ENCODE assay signal across 25 mouse cellular contexts in the genomic region with DNA sequence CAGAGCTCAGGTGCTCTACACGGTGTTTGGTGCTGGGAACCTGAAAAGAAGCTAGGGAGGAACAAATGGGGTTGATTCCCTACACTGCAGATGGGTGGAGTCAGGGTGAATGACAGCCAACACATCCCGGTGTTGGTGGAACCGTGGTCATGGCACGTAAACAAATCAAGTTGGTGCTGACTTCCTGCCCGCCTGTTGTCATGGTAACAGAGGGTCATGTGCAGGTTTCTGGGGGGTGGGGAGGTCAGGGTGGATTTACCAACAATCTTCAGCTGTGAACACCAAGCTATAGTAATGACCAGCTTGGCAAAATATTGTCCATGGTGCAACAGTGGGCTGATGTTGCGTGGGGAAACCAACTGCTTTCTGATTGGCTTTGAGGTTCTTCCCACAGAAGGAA. TPM values are rescaled to one million over a fixed set of nuclear protein-coding genes. Genes with fewer than 3 reads are reported as not detected.
DNase-seq lines count a peak whose midpoint lies in the region; ATAC-seq and TF ChIP-seq lines count a peak whose summit lies in the region.
"Had no signal": no experiment of that assay in that cellular context is flagged by ENCODE, and none has a peak within 500 bp of the region (broad histone marks: within the 10 kb centered on the region; RNA-seq: fewer than 3 reads in every experiment).

No protein-coding gene starts in this region.

- ATAC-seq in granulocyte monocyte progenitor cell, adult 5-6 weeks (replicated peaks; ENCODE audit: poor library complexity, severe bottlenecking), result peak; percentile 11
- ATAC-seq: activated CD4-positive, CD25-positive, alpha-beta regulatory T cell, adult 4 months; intestine, postnatal 0 days had no signal

- intact Hi-C loops in left cerebral cortex, adult 2 months (cut with DNase I), result loop anchor here (10.0 kb wide), 1 partner anchor 444 kb away; no protein-coding TSS in a partner anchor

- H3K27me3 ChIP-seq in kidney, adult 2 months (replicated peaks; ENCODE audit: control insufficient read depth, insufficient read depth, low read length), result no peaks in the 10 kb centered on the region
- H3K27me3 ChIP-seq: heart, embryonic 13.5 days; hindbrain, embryonic 15.5 days; limb, embryonic 13.5 days; liver, embryonic 15.5 days; neural tube, embryonic 13.5 days had no signal

- no peaks in the 10 kb centered on the region for H3K36me3 ChIP-seq in kidney, adult 2 months (ENCODE audit: control insufficient read depth, insufficient read depth, low read length)

- H3K4me1 ChIP-seq in lung, adult 2 months (ENCODE audit: control insufficient read depth, insufficient read depth, low read length), result peaks cover 8% of the 10 kb centered on the region; the same call in 1 of the 2 replicates
- H3K4me1 ChIP-seq in kidney, adult 2 months (ENCODE audit: control insufficient read depth, insufficient read depth, low read length), result no peaks in the 10 kb centered on the region; the same call in 1 of the 2 replicates

- TF ChIP-seq POLR2A in lung, adult 2 months (IDR thresholded peaks at IDR 0.05; ENCODE audit: borderline replicate concordance, extremely low read depth, low read depth, low read length), result no peak
- no peak for TF ChIP-seq POLR2A in kidney, adult 2 months (IDR thresholded peaks at IDR 0.05; ENCODE audit: low read depth, low read length)

- H3K4me3 ChIP-seq in lung, adult 2 months (replicated peaks; ENCODE audit: extremely low read depth, low read depth, low read length), result no peak overlapping the region
- H3K4me3 ChIP-seq in left cerebral cortex, adult 2 months, result no peak overlapping the region
- no peak overlapping the region for H3K4me3 ChIP-seq in kidney, adult 2 months (ENCODE audit: insufficient read depth, low read depth, low read length)
- H3K4me3 ChIP-seq: hindbrain, embryonic 15.5 days; limb, embryonic 13.5 days; neural tube, embryonic 13.5 days had no signal

- no peak overlapping the region for H3K27ac ChIP-seq in left cerebral cortex, adult 2 months
- no peak overlapping the region for H3K27ac ChIP-seq in kidney, adult 2 months (ENCODE audit: insufficient read depth, low read depth, low read length)
- H3K27ac ChIP-seq: embryonic facial prominence, embryonic 10.5 days; heart, embryonic 13.5 days; hindbrain, embryonic 15.5 days; limb, embryonic 13.5 days; liver, embryonic 15.5 days; macrophage; midbrain, embryonic 10.5 days; neural tube, embryonic 13.5 days had no signal

- peak; percentile 33 to 34 for DNase-seq in lung, adult 18-20 months
- DNase-seq in lung, adult 2 months, result no peak
- peak; percentile 61 for DNase-seq in 416B (ENCODE audit: low read depth)
- DNase-seq in CD4-positive helper T cell, adult 2 months (ENCODE audit: low read depth, low spot score), result peak; percentile 79
- no peak for DNase-seq in left cerebral cortex, adult 2 months (ENCODE audit: extremely low spot score in 1 of 2, low spot score in 2 of 2)
- DNase-seq in kidney, adult 2 months, result no peak
- DNase-seq in testis, postnatal 10 days (ENCODE audit: low spot score), result no peak
- DNase-seq: adrenal gland, postnatal 14 days; cerebellum, postnatal 36 days; heart, adult 11 months; thymus, adult 2 months had no signal

- TF ChIP-seq CTCF in lung, adult 2 months (IDR thresholded peaks at IDR 0.05; ENCODE audit: insufficient read depth, low read length), result no peak
- no peak for TF ChIP-seq CTCF in left cerebral cortex, adult 2 months (IDR thresholded peaks at IDR 0.05)
- TF ChIP-seq CTCF in kidney, adult 2 months (conservative IDR thresholded peaks at IDR 0.05; ENCODE audit: insufficient read depth, insufficient read length, low read depth, low read length), result no peak

- 36% methylated on average over 6 of the region's 6 CpGs for WGBS in lung, adult 2 months
- WGBS in kidney, adult 2 months, result 38% methylated on average over 6 of the region's 6 CpGs

RNA-seq across cellular contexts. Expression of a gene that starts 7.5 kb away (rescaled TPM):
- polyA plus RNA-seq in lung, adult 2 months (2012; rRNA removed), result 319 and 344 TPM in 2 replicates
- 1,591 and 1,842 TPM in 2 replicates for total RNA-seq in granulocyte monocyte progenitor cell, adult 5-6 weeks (2014; fragmentation: Nextera tagmentation)
- 1,837 and 2,050 TPM in 2 replicates for total RNA-seq in granulocyte monocyte progenitor cell, adult 5-6 weeks (2017)
- total RNA-seq in left cerebral cortex, adult 2 months (2021), result 100 to 1,000 TPM; 268 to 280 TPM
- polyA plus RNA-seq in kidney, adult 2 months (2012; rRNA removed), result 389 and 411 TPM in 2 replicates

RNA-seq across cellular contexts. Expression of a gene that starts 39.1 kb away (rescaled TPM):
- 3.7 and 5.7 TPM in 2 replicates for polyA plus RNA-seq in lung, adult 2 months (2012; rRNA removed)
- total RNA-seq in granulocyte monocyte progenitor cell, adult 5-6 weeks (2014; fragmentation: Nextera tagmentation), result not detected in 2 replicates
- not detected in 2 replicates for total RNA-seq in granulocyte monocyte progenitor cell, adult 5-6 weeks (2017)
- 1 to 10 TPM; 4.9 to 8.1 TPM for total RNA-seq in left cerebral cortex, adult 2 months (2021)
- 0.53 and 0.64 TPM in 2 replicates for polyA plus RNA-seq in kidney, adult 2 months (2012; rRNA removed)
- total RNA-seq: gastrocnemius, adult 8-10 months; heart, postnatal 25 days had no signal
- polyA plus RNA-seq: forebrain, embryonic 11.5 days; liver, embryonic 15.5 days; macrophage had no signal

Comparison
In these comparisons a context has a peak if more than half of its experiments do, and no peak if none do; other contexts are left out.
1. DNase-seq: peak in lung, adult 18-20 months (2 of 2), 416B (single experiment) and CD4-positive helper T cell, adult 2 months (single experiment); none in lung, adult 2 months (single experiment), left cerebral cortex, adult 2 months (0 of 2), kidney, adult 2 months (single experiment) and testis, postnatal 10 days (single experiment).
2. RNA of a gene that starts 7.5 kb away (total RNA-seq): 1,591 to 2,050 TPM in granulocyte monocyte progenitor cell, adult 5-6 weeks; 268 to 280 TPM in left cerebral cortex, adult 2 months; every median in the first group is over 4 times any median in the second.
3. RNA of a gene that starts 39.1 kb away (total RNA-seq): 4.9 to 8.1 TPM in left cerebral cortex, adult 2 months; not detected in granulocyte monocyte progenitor cell, adult 5-6 weeks; every median in the first group is over 4 times any median in the second.